Mouse (Mus musculus): ENCODE measurements at regions not wholly inside any gene's neighbourhood (a gene's known extent, or its start where the extent isn't known, plus 50 kb on each side); places are given as distances from the start of the nearest gene placed in this dataset.
A peak's percentile ranks its signal among the peaks of the same experiment; 100 is the strongest.

DNA sequence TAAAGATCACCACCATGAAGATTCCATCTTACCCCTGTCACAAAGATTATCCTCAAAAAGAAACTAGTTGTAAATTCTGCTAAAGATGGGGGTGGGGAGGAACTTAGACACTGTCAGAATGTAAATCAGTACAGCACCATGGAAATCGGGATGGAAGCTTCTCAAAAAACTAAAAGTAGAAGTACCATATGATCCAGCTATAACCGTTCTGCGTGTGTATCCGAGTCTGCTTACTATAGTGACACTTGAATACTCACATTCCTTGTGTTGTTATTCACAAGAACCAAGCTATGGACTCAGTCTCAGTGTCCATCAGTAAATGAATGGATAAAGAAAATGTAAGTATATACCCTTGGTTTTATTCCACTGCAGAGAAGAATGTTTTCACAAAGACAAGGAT, 290.8 kb downstream of the Qdpr start:
- intact Hi-C loops (cut with DNase I) = no loop called here
- TF ChIP-seq CTCF (IDR thresholded peaks at IDR 0.05) = no peak
- DNase-seq = no peak
- no peak overlapping the region for H3K4me3 ChIP-seq
- no peak overlapping the region for H3K27ac ChIP-seq

DNA sequence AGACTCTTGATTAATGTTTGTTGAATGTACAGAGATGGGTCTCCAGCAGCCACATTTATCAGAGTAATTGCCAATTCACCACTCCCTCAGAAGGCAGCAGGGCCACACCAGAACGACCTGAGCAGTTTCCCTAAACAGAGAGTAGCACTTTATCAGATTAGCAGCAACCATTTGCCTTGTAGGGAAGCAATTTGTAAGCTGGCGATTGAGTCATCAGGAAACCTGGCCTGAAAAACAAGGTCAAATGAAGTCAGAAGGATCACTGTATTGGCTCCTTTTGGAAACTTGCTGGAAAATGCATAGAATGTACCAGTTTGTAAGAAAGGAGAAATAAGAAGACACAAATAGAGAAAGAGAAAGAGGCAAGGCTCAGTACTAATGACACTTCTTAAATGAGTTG, 295.1 kb downstream of the Qdpr start:
- intact Hi-C loops (cut with DNase I) = no loop called here
- no peak overlapping the region for H3K4me3 ChIP-seq
- no peak overlapping the region for H3K27ac ChIP-seq
- no peak for DNase-seq
- no peak for TF ChIP-seq CTCF (IDR thresholded peaks at IDR 0.05)

DNA sequence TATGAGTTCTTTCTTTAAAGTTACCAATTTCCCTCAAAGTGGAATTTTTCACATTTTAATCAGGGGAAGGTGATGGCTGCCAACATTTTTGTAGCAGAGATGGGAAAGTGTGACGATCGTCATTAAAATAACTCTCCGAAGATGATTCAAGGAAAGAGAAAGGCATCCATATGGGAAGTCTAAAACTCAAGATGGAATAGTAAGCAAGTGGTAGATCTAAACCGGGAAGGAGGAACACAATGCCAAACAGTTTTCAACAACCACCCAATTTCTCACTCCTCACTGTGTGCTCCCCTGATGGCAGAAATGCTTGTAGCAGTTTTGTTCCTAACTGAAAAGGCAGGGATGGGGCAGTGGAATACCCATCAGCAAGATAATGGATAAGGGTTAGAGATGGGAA, 305.9 kb downstream of the Qdpr start:
- Histone ChIP-seq H3K4me3 (no peak overlapping the region), H3K27ac (no peak overlapping the region)
- intact Hi-C loops (cut with DNase I) = no loop called here
- TF ChIP-seq CTCF (IDR thresholded peaks at IDR 0.05) = no peak
- DNase-seq = no peak

GRCm38 (mm10) chr5:45137198-45137973, 312.6 kb downstream of the Qdpr start:
- DNase-seq = no peak
- no peak overlapping the region for H3K27ac ChIP-seq
- TF ChIP-seq CTCF (IDR thresholded peaks at IDR 0.05) = no peak
- no peak overlapping the region for H3K4me3 ChIP-seq
- intact Hi-C loops (cut with DNase I) = no loop called here

GRCm38 (mm10) chr5:45136696-45137095, 313.3 kb downstream of the Qdpr start:
- no peak overlapping the region for H3K27ac ChIP-seq
- TF ChIP-seq CTCF (IDR thresholded peaks at IDR 0.05) = no peak
- DNase-seq = no peak
- no peak overlapping the region for H3K4me3 ChIP-seq
- intact Hi-C loops (cut with DNase I) = no loop called here

GRCm38 (mm10) chr5:45127971-45128370, 322.1 kb downstream of the Qdpr start:
- intact Hi-C loops (cut with DNase I) = no loop called here
- DNase-seq = no peak
- no peak for TF ChIP-seq CTCF (IDR thresholded peaks at IDR 0.05)
- H3K27ac ChIP-seq = no peak overlapping the region
- H3K4me3 ChIP-seq = no peak overlapping the region

DNA sequence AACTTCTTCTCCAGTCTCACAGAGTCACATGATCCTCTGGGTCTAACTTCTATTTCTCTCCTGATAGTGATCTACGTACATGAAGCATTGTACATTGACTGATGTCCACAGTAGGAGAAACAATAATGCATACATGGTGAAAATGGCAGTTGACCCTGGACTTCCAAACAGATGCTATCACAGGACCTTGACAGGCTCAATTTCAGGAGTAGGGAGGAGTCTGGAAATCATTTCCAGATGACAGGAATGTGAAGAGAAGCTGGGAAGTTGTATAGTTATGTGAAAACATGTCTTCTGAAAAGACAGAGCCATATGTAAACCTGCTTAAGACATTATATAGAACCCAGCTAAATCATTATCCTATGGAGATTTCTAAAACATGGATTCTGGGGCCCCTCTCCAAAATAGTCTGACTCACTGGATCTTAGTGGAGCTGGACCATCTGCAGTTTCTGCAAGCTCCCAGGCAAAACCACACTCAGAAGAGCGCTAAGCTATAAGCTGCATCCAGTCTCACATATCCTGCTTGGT, 322.3 kb upstream of the Ldb2 start:
- no peak overlapping the region for H3K4me3 ChIP-seq
- DNase-seq = no peak
- TF ChIP-seq CTCF (IDR thresholded peaks at IDR 0.05) = no peak
- no peak overlapping the region for H3K27ac ChIP-seq
- intact Hi-C loops (cut with DNase I) = no loop called here

- Histone ChIP-seq H3K27ac (no peak overlapping the region), H3K4me3 (no peak overlapping the region)
- TF ChIP-seq CTCF (IDR thresholded peaks at IDR 0.05) = no peak
- intact Hi-C loops (cut with DNase I) = no loop called here
- no peak for DNase-seq
Observed at GRCm38 (mm10) chr5:45119757-45120156, 320.3 kb upstream of the Ldb2 start.

DNA sequence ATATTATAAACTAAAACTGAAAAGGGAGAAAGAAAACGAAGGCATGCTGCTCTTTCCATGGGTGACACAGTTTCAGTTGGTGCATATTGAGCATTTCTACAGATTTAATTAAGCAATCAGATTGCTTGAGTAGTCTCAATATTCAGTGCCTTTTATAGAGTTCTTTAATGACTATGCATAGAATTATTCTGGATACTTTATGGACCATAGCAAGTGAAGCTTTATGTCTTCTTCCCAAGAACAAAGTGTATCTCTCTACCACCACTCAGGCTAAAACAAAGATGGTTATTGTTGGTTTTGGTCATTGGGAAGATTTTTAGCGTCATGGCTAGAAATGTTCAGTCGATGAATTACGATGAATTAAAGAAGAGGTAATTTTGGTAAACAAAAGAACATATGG, 311.8 kb upstream of the Ldb2 start:
- H3K27ac ChIP-seq = no peak overlapping the region
- no peak for TF ChIP-seq CTCF (IDR thresholded peaks at IDR 0.05)
- H3K4me3 ChIP-seq = no peak overlapping the region
- DNase-seq = no peak
- intact Hi-C loops (cut with DNase I) = no loop called here

GRCm38 (mm10) chr5:45110797-45111196, 311.3 kb upstream of the Ldb2 start:
- no peak for DNase-seq
- no peak overlapping the region for H3K4me3 ChIP-seq
- TF ChIP-seq CTCF (IDR thresholded peaks at IDR 0.05) = no peak
- intact Hi-C loops (cut with DNase I) = no loop called here
- no peak overlapping the region for H3K27ac ChIP-seq

GRCm38 (mm10) chr5:45105236-45105816, 305.8 kb upstream of the Ldb2 start:
- intact Hi-C loops (cut with DNase I) = no loop called here
- no peak for DNase-seq
- H3K4me3 ChIP-seq = no peak overlapping the region
- H3K27ac ChIP-seq = no peak overlapping the region
- TF ChIP-seq CTCF (IDR thresholded peaks at IDR 0.05) = no peak

GRCm38 (mm10) chr5:45103763-45104428, 304.4 kb upstream of the Ldb2 start:
- no peak for DNase-seq
- Histone ChIP-seq H3K4me3 (no peak overlapping the region), H3K27ac (no peak overlapping the region)
- TF ChIP-seq CTCF (IDR thresholded peaks at IDR 0.05) = no peak
- intact Hi-C loops (cut with DNase I) = no loop called here

DNA sequence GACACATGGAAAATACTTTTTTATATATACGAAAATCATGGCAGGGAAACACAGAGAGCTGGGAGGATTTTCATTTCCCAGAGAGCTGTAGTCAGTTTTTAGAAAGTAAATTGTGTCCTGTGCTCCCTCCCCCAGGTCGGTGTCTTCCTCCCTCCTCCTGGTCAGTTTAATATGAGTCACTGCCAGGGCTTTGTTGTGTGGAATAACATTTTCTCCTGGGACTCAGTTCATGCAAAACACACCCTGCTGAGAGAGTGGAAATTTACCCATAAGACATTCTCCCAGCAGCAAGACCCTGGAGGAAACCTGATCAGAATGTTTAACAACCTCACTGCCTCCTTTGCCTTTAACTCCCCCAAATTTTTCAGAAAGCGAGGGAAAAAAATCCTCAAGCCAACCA, 303.2 kb upstream of the Ldb2 start:
- no peak for TF ChIP-seq CTCF (IDR thresholded peaks at IDR 0.05)
- Histone ChIP-seq H3K27ac (peak overlapping the region; percentile 51), H3K4me3 (no peak overlapping the region)
- intact Hi-C loops (cut with DNase I) = no loop called here
- DNase-seq = no peak
